Comparison of ENCODE assay signal across 8 mouse cellular contexts in genomic region chr9:54764561-54765217, GRCm38 (mm10). TPM values are rescaled to one million over a fixed set of nuclear protein-coding genes. Genes with fewer than 3 reads are reported as not detected.
DNase-seq lines count a peak whose midpoint lies in the region; ATAC-seq and TF ChIP-seq lines count a peak whose summit lies in the region.

TSS of gene Crabp1 (plus strand) at chr9:54764748.

- TF ChIP-seq POLR2A in bone marrow, adult 2 months (IDR thresholded peaks at IDR 0.05; ENCODE audit: borderline replicate concordance, control insufficient read depth, low read depth, low read length), result no peak

- ATAC-seq in forebrain, embryonic 12.5 days (ENCODE audit: low FRiP score), result peak; percentile 44; the same call in 1 of the 2 replicates
- ATAC-seq in liver, embryonic 15.5 days (ENCODE audit: insufficient read depth), result no peak

- WGBS in bone marrow, adult 2 months, result 2% methylated on average over 45 of the region's 45 CpGs
- WGBS in forebrain, embryonic 12.5 days, result under 1% methylated on average over 43 of the region's 45 CpGs
- under 1% methylated on average over 44 of the region's 45 CpGs for WGBS in liver, embryonic 15.5 days (ENCODE audit: insufficient replicate concordance)

- peak within 1 kb of the TSS; percentile 64 for H3K4me2 ChIP-seq in forebrain, embryonic 12.5 days
- peak within 1 kb of the TSS; percentile 27 for H3K4me2 ChIP-seq in liver, embryonic 15.5 days

- no peaks in the 10 kb centered on the region for H3K4me1 ChIP-seq in bone marrow, adult 2 months (ENCODE audit: control insufficient read depth, insufficient read depth, low read length)
- peaks cover 31% of the 10 kb centered on the region for H3K4me1 ChIP-seq in forebrain, embryonic 12.5 days
- no peaks in the 10 kb centered on the region for H3K4me1 ChIP-seq in liver, embryonic 15.5 days (replicated peaks)

- no peak for TF ChIP-seq CTCF in bone marrow, adult 2 months (IDR thresholded peaks at IDR 0.05; ENCODE audit: control insufficient read depth, insufficient read depth, low read length)

- H3K27me3 ChIP-seq in forebrain, embryonic 12.5 days, result peaks cover 69% of the 10 kb centered on the region
- H3K27me3 ChIP-seq in liver, embryonic 15.5 days, result peaks cover 84% of the 10 kb centered on the region

- H3K4me3 ChIP-seq in bone marrow, adult 2 months (replicated peaks; ENCODE audit: control insufficient read depth, low read depth, low read length), result no peak within 1 kb of the TSS
- peak within 1 kb of the TSS; percentile 42 for H3K4me3 ChIP-seq in forebrain, embryonic 12.5 days (replicated peaks)
- no peak within 1 kb of the TSS for H3K4me3 ChIP-seq in liver, embryonic 15.5 days (replicated peaks)

- H3K27ac ChIP-seq in bone marrow, adult 2 months (ENCODE audit: control insufficient read depth, insufficient read depth, low read depth, low read length, poor library complexity), result no peak within 1 kb of the TSS
- no peak within 1 kb of the TSS for H3K27ac ChIP-seq in forebrain, embryonic 12.5 days
- no peak within 1 kb of the TSS for H3K27ac ChIP-seq in liver, embryonic 15.5 days (replicated peaks)

- peak within 1 kb of the TSS; percentile 30 for H3K9ac ChIP-seq in forebrain, embryonic 12.5 days
- H3K9ac ChIP-seq in liver, embryonic 15.5 days, result no peak within 1 kb of the TSS

- no peaks in the 10 kb centered on the region for H3K36me3 ChIP-seq in forebrain, embryonic 12.5 days (replicated peaks)
- H3K36me3 ChIP-seq in liver, embryonic 15.5 days (replicated peaks), result no peaks in the 10 kb centered on the region

- peak; percentile 32 for DNase-seq in kidney, postnatal 10 days
- DNase-seq in kidney, postnatal 14 days, result no peak
- DNase-seq in Muller cell, postnatal 12 days (ENCODE audit: inconsistent ontology term), result no peak
- DNase-seq in urinary bladder, adult 2 months (ENCODE audit: low spot score), result no peak
- DNase-seq in left cerebral cortex, adult 11 months (ENCODE audit: low spot score), result no peak

- no peaks in the 10 kb centered on the region for H3K9me3 ChIP-seq in forebrain, embryonic 12.5 days
- H3K9me3 ChIP-seq in liver, embryonic 15.5 days (replicated peaks), result no peaks in the 10 kb centered on the region

RNA-seq across cellular contexts. Expression of gene Crabp1, which starts in this region (rescaled TPM):
- polyA plus RNA-seq in bone marrow, adult 2 months (2011; ENCODE audit: insufficient read depth, insufficient read length, low replicate concordance, missing spikeins), result 1.7 and 23.1 TPM in 2 replicates
- polyA plus RNA-seq in forebrain, embryonic 12.5 days (2016; fragmentation: Nextera tagmentation; extraction: Ambion mirVana), result 106 and 133 TPM in 2 replicates
- 0.84 and 1.1 TPM in 2 replicates for polyA plus RNA-seq in liver, embryonic 15.5 days (2015; fragmentation: Nextera tagmentation; extraction: Ambion mirVana)
- 0.08 and 0.15 TPM in 2 replicates for polyA plus RNA-seq in urinary bladder, adult 2 months (2012; rRNA removed)
